Mouse (Mus musculus): ENCODE data around the gene Tmem69.
A peak's percentile ranks its signal among the peaks of the same experiment; 100 is the strongest.

DNA sequence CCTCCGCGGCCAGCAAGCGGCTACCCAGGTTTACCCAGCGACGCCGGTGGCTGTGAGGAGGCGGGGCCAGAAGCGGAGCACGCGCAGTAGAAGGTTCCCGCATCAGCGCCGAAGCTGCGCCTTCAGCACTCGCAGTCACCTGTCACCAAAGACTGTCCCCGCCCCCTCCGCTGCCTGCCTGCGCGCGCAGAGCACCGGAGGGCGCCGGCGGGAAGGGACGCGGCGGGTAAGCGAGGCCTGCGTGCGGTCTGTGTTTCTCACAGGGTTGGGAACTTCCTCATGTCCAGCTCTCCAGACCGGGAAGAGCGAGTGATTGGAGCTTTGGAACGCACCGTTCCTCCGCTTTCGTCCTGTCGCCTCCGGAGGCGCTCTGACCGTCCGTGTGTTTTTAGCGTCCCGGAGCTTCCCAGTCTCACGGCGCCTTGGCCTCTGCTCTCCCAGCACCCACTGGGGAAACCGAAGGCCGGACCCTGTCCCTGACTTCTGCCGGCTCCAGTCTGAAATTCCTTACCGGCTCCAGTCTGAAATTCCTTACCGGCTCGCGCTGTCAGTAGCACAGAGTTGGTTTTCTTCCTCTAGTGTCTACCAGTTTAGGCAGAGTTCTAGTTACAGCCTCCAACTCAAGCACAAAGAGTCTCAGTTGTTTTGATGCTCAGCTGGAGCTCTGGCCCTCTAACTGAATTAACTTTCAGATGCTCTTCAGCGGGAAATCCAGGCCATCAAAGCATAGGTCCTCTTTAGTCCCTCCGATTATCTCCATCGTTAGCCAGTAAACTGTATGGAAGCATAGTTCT lies 48.1 kb downstream of the Tmem69 start, which contains the start of gene Ipp:
- TF ChIP-seq POLR2A (IDR thresholded peaks at IDR 0.05; ENCODE audit: insufficient read depth, low read depth, low read length) = peak; percentile 94
- TF ChIP-seq EP300 (IDR thresholded peaks at IDR 0.05; ENCODE audit: insufficient read depth, low read depth, low read length) = no peak
- peak; percentile 53 for TF ChIP-seq CTCF (IDR thresholded peaks at IDR 0.05)

Data from heart, adult 2 months (tissue).